Mouse (Mus musculus): Measurements from ENCODE around the gene Ypel1.
A peak's percentile ranks its signal among the peaks of the same experiment; 100 is the strongest.

DNA sequence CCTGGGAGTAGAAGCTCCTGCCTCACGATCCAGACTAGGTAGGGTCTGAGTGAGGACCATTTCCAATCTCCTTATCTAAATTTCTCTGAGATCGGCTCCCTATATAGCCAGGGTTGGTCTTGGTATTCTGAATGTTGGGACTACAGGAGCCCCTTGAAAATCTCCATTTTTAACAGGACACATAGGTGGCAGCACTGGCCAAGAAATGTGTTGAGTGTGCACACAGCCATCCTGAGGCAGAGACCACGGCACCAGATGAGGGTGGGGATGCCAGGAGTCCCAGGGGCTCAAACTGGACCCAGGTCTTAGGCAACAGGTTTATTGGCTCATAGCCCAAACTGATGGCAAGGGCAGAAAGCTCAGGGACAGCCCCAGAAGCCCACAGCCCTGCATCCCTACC, 18.9 kb downstream of the Ypel1 start:
- TF ChIP-seq CTCF (IDR thresholded peaks at IDR 0.05; ENCODE audit: low read depth) (peak; percentile 16; the same call in 1 of the 2 replicates), EP300 (IDR thresholded peaks at IDR 0.05; ENCODE audit: low read depth) (no peak)
